Mouse (Mus musculus): Measurements from ENCODE around the gene Os9.
A peak's percentile ranks its signal among the peaks of the same experiment; 100 is the strongest.
"Not testable (repeated sequence)": the region's sequence is repeated elsewhere in the genome, so short reads cannot be mapped to it uniquely, and the experiment has no call there.

Gene Os9

DNA sequence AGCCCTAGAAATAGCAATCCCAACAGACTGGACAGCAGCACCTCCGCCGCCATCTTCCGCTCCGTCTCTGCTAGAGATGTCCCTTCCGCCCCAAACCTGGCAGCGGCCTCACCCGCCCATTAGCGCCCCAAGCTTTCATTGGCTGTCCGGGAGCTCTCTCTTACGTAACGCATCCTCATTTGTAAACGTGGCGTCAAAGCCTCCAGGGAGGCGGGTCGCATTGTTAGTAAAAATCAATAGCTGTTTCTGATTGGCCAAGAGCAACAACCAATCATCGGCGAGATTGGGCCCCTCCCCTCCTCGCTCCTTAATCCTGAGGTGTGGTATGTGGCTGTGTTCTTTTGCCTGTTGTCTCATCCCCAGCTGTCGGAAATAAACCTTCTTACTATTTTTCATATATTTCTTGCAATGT, at the start of gene Os9:
Os9 (minus strand) TSS at position 66 of the 412 bp plus-strand sequence.
- DNase-seq (ENCODE audit: low spot score), result peak; percentile 88

GRCm38 (mm10) chr10:127170002-127170401, 49.1 kb upstream of the Os9 start:
- DNase-seq (ENCODE audit: low spot score), result no peak

- DNase-seq (ENCODE audit: low spot score), result no peak
These were observed 46.8 kb upstream of the Os9 start for GRCm38 (mm10) chr10:127167614-127168192.

- no peak for DNase-seq (ENCODE audit: low spot score)
These were observed 46.1 kb upstream of the Os9 start for GRCm38 (mm10) chr10:127166771-127167613.

- no peak for DNase-seq (ENCODE audit: low spot score)
These were observed 45.4 kb upstream of the Os9 start for GRCm38 (mm10) chr10:127166404-127166715.

DNA sequence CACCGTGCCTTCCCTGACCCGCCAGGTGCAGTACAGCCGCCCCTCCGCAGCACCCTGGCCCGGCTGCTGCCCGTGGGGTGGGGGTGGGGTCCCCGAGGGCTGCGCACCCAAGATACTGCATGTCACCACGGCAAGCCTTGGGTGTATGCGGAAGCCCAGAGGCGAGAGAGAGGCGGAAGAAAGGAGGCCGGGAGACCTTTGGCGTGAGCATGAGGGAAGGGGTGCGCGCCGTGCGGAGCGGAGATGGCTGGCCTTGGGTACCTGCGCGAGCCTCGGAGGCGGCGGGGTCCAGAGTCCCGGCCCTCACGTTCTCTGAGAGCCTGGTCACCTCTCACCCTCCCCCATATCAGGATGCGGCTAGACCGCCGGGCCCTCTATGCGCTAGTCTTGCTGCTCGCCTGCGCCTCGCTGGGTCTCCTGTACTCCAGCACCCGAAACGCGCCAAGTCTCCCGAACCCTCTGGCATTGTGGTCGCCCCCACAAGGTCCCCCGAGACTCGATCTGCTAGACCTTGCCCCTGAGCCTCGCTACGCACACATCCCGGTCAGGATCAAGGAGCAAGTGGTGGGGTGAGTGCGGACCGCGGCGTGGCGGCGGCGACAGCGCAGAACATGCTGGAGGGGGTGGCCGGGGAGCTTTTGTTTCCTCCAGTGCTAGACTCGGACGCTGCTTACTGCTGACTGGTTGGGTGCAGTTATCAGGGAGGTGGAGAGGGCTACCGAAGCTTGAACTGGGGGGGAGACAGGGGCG, 44.9 kb upstream of the Os9 start:
- peak; percentile 36 for DNase-seq (ENCODE audit: low spot score)

DNA sequence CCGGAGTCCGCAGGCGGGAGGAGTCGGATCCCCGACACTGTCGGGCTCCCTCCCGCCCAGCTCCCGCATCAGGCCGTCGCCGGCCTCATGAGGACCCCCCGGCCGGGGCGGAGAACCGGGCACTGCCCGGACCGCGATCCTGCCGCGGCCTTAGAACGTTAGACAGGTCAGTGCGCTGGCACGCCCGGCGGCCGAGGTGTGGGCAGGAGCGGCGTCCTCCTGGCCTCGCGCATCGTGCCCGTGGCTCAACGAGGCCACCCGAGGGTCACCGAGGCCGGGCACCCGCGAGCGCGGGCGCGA, 44.4 kb upstream of the Os9 start:
- peak; percentile 42 for DNase-seq (ENCODE audit: low spot score)

DNA sequence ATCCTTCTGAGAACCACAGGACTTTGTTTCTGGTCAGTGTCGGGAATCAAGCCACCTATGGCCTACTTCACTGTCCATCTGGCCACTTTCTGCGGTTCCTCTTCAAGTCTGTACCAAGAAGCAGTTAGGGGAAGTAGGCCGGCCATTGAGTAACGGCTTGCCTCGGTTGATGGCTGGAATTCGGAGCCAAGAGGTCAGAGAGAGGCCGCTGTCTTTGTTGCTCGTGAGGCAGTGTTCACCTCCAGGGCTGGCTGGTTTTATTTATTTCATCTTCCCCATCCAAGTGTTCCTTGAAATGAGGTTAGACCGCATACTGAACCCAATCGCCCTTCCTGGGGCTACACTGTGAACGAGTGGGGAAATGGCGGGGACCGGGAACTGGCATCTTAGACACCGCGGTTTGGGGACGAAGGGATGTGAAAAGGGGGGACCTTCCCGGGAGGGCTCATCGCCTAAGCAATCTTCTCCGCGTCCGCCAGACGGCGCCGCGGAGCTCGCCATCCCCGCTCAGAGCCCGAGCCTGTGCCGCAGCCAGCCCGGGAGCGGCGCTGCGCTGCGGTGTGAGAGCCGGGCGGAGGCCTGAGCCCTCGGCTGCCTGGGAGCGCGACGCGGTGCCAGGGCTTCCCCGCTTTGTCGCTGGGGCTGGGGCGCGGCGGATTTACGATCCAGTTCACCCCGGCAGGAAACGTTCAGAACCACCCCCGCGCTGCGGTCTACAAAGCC, 43.9 kb upstream of the Os9 start, which contains the start of gene B4galnt1:
B4galnt1 (plus strand) TSS at position 595 of the 723 bp plus-strand sequence.
- DNase-seq (ENCODE audit: low spot score), result peak; percentile 72

DNA sequence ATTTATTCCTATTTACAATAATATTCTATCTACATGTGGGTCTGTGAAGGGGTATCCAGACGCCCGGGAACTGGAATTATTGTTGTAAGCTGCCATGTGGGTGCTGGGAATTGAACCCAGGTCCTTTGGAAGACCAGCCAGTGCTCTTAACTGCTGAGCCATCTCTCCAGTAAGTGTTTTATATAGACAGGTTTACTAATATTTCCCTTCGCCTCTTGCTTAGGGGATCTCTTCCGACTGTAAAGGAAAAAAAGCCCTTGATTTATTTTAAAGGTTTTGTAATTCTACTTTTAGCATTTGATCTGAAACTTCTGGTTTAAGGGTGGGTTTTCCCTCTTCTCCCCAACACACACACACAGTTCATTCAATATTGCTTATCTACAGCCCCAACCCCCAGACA, 43.3 kb upstream of the Os9 start:
- no peak for DNase-seq (ENCODE audit: low spot score)

DNA sequence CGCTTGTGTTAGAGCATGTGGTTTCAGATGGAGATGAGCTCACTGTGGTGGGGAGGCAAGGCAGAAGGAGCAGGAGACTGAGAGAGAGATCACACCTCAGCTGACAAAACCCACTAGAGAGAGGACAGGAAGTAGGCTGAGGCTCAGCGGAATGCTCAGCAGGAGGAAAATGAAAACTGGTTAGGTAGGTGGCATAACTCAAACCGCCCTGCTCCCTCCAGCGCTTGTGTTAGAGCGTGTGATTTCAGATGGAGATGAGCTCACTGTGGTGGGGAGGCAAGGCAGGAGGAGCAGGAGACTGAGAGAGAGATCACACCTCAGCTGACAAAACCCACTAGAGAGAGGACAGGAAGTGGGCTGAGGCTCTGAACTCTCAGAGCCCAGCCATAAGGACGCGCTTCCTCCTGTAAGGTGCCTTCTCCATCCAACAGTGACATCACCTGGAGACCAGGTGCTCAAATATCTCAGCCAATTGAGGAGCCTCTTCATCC, 41.9 kb upstream of the Os9 start:
- not testable (repeated sequence) for DNase-seq (ENCODE audit: low spot score)

- DNase-seq (ENCODE audit: low spot score), result no peak
These were observed 39.8 kb upstream of the Os9 start for GRCm38 (mm10) chr10:127160728-127161127.

- no peak for DNase-seq (ENCODE audit: low spot score)
These were observed 39.1 kb upstream of the Os9 start for GRCm38 (mm10) chr10:127160081-127160480.

DNA sequence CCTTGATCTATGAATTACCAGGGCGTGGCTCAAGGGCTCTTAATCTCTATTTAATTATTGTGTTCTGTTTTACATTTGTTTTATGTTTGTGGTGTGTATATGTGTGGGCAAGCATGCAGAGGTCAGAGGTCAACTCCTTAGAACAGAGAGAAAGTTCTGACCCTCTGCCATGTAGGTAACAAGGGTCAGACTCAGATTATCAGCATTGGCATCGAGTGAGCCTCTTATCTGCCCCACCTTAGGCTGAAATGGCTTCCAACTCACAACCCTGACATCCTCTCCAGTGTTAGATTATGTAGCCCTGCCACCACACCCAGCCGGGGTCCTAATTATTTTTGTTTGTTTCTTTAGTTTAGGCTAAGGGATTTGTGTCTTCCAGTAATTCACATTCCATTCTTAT, 37.5 kb upstream of the Os9 start:
- no peak for DNase-seq (ENCODE audit: low spot score)

DNA sequence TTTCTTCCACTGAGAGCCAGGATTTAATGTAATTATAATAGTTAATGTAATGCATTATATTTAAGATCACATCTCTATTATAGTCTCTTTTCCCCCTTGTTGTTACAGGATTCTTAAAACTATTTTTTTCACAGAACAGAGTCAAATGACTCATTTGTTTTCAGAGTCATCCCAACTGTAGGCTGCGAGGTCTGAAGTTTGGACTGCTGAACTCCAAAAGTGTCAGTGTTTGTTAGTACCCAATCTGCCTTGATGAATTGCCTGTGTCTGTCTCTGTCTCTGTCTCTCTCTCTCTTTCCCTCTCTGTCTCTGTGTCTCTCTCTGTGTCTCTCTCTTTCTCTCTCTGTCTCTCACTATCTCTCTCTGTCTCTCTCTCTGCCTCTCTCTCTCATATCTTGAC, 35.6 kb upstream of the Os9 start:
- DNase-seq (ENCODE audit: low spot score), result no peak

- no peak for DNase-seq (ENCODE audit: low spot score)
These were observed 35.2 kb upstream of the Os9 start for GRCm38 (mm10) chr10:127156089-127156488.

- DNase-seq (ENCODE audit: low spot score), result no peak
These were observed 33.7 kb upstream of the Os9 start for GRCm38 (mm10) chr10:127154652-127155051.

DNA sequence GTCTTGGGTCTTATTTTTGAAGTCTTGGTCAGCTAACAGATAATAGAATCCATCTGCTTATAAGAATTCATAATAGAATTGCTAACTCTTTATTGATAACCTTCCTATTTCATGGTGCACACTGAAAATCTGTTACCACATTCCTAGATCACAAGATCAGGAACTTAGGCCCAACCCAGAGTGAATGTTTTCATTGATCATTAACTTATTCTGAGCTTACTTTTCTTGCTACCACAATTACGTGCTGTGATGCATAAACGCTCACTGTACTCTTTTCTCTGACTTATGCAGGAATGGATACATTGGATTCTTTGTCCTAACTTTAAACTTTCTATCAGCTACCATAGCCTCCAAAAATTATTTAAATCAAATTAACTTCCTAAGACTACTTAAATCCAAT, 33.3 kb upstream of the Os9 start:
- DNase-seq (ENCODE audit: low spot score), result no peak

DNA sequence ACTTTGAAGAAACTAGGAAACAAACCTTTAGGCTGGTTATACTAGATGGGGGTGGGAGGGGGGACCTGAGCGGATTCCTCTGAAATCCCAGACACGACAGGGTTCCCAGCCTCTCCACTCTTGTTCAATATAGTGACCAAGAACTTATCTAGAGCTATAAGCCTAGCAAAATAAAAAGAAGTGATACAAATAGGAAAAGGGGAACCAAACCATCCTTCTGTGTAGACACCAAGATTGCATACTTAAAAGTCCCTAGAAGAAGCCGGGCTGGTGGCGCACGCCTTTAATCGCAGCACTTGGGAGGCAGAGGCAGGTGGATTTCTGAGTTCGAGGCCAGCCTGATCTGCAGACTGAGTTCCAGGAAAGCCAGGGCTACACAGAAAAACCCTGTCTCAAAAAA, 32.4 kb upstream of the Os9 start:
- no peak for DNase-seq (ENCODE audit: low spot score)

DNA sequence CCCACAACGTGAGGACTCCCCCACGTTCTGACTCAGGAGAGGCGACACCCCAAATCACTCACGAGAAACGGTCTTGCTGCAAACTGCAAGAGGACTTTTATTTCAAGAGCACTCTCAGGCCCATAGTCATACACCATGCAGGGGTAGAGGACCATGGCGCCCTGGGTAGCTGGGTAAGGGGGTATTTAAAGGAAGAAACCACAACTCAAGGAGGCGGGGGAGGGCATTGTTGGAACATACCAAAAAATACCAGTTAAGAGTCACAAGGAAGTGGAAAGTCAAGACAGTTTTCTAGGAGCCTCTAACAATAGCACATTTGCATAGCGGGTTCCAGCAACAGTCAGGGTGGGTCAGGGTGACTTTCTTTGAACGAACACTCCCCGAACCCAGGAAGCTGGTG, 31.6 kb upstream of the Os9 start:
- not testable (repeated sequence) for DNase-seq (ENCODE audit: low spot score)

DNA sequence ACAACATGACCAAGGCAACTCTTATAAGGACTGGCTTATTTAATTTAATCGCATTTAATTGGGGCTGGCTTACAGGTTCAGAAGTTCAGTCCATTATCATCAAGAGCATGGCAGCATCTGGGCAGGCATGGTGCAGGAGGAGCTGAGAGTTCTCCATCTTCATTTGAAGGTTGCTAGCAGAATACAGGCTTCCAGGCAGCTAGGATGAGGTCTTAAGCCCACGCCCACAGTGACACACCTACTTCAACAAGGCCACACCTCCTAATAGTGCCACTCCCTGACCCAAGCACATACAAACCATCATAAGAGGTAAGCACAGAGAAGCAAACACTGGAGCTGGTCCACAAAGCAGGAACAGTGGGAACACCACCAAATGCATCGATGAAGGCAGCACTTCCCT, 30.3 kb upstream of the Os9 start:
- not testable (repeated sequence) for DNase-seq (ENCODE audit: low spot score)

GRCm38 (mm10) chr10:127150471-127150872, 29.5 kb upstream of the Os9 start:
- DNase-seq (ENCODE audit: low spot score), result no peak

GRCm38 (mm10) chr10:127147135-127147534, 26.2 kb upstream of the Os9 start:
- DNase-seq (ENCODE audit: low spot score), result no peak

Data from urinary bladder, postnatal 25 days (tissue).